Mouse (Mus musculus) heart, postnatal 0 days (tissue): Measurements from ENCODE around the gene Gm3424.
"Not testable (repeated sequence)": the region's sequence is repeated elsewhere in the genome, so short reads cannot be mapped to it uniquely, and the experiment has no call there.

Source experiments
- CTCF ChIP-seq: IDR thresholded peaks from 2 replicates; pipeline ENCODE4 v1.5.1; 2016; ENCODE audit warnings: antibody characterized with exemption, control low read depth, low read depth
- EP300 ChIP-seq: IDR thresholded peaks from 2 replicates; pipeline ENCODE4 v1.6.1; 2016; ENCODE audit warnings: antibody characterized with exemption, low read depth

DNA sequence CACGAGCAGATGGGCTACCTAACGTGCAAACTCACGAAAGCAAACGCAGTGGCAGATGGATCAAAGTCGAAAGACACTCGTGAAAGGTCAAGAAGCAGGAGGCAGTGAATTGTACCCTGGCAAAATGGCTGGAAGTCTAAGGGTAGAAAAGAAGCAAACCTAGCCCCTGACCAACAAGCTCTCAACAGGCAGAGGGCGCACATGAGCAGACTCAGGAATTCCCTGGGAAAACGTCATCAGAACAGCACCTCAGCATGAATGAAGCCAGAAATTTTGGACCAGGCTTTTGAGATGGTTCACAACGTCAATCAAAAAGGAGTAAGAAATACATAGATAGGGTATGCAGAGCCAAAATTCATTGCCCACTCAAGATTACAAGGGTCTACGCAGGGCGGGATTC, 49.0 kb upstream of the Gm3424 start:
- peak; percentile 46 for TF ChIP-seq CTCF
- TF ChIP-seq EP300: not testable (repeated sequence)
